Mouse (Mus musculus) cerebellum, adult 9-11 months (tissue): Measurements from ENCODE around the gene Gnai2.
"Not testable (repeated sequence)": the region's sequence is repeated elsewhere in the genome, so short reads cannot be mapped to it uniquely, and the experiment has no call there.

ENCODE experiments used
- DNase-seq: peaks from one replicate; pipeline ENCODE4 v3.0.0; 2022

Gene Gnai2

DNA sequence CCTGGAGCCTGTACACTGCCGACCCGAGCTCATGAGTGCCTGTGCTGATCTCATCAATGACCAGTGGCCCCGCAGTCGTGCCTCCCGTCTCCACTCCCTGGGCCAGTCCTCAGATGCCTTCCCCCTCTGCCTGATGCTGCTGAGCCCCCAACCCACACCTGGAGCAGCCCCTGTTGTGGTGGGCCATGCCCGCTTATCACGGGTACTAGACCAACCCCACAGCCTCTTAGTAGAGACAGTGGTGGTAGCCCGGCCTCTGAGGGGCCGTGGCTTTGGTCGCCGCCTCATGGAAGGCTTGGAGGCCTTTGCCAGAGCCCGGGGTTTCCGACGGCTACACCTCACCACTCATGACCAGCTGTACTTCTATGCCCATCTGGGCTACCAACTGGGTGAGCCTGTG, 52.0 kb downstream of the Gnai2 start:
- no peak for DNase-seq

DNA sequence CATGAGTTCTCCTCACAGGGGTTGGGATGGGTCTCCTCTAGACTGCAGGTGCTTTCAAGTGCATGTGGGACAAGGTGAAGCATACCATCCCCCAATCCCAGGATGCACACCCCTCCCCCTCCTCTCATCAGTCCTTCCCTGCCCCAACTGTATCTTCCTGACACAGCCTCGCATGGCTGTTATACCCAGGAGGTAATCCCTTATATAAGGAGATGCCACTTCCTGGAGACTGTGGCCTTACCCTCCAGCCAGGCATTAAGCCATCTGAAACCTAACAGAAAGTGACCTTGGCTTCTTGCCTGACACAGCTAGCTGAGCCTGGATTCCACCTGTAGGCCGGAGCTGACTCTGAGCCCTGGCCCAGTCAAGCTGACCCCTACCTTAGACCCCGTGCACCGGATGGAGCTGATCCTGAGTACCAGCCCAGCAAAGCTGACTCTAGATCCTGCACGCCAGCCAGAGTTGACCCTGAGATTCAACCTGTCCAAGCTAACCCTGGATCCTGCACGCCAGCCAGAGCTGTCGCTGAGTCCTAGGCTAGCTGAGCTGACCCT, 52.6 kb downstream of the Gnai2 start:
- no peak for DNase-seq

DNA sequence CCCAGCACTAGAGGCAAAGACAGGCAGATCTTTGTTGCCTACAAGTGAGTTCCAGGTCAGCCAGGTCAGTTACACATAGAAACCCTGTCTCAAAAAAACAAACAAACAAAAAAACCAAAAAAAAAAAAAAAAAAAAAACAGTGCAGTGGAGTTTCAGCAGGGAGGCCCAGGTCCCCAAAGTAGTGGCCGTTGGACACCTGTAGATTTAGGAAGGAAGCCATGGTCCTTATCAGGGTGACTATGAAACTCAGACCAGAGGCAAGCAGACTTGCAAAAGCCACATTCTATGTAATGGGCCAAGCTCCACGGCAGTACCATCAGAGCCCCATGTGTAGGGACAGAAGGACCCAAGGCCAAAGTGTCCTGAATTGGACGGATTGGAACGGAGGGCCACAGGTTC, 53.6 kb downstream of the Gnai2 start:
- DNase-seq: no peak

DNA sequence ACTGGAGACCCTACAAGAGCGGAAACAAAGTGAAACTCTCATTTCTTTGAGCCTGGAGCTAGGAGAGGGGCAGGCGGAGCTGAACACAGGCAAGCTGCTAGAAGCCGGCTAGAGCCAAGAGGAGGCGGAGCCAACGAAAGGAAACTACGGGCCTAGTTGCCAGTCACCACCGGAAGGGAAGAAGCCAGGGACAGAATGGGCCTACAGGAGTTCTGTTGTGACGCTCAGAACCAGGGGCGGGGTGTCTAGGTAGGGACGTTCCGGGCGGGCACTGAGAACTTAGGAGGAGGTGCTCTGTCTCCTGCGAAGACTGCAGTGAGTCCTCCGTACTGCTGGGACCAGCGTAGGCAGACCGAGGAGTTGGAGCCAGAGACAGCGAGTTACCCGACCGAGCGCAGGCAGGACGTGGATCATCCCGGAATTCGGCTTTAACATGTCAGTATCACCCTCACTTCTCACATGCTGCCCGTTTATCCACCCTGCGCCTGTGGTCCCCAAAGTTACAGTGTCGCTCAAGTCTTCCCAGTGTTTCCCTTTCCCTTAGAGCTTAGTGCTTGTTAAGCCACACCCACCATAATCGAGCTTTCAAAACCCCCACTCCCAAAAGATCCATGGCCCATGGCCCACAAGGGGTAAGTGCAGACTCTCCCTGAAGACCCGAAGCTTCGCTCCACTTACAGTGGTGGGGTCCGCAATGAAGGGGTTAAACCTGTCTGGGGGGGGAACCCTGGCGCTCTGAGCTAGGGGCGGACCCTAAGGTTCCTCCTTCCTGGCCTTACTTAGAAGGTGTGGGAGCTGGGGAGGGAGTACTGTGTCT, 54.5 kb downstream of the Gnai2 start, which contains the start of gene Hyal3:
TSS of gene Hyal3 (plus strand) at position 318 of the 817 bp plus-strand sequence.
- peak; percentile 93 for DNase-seq

DNA sequence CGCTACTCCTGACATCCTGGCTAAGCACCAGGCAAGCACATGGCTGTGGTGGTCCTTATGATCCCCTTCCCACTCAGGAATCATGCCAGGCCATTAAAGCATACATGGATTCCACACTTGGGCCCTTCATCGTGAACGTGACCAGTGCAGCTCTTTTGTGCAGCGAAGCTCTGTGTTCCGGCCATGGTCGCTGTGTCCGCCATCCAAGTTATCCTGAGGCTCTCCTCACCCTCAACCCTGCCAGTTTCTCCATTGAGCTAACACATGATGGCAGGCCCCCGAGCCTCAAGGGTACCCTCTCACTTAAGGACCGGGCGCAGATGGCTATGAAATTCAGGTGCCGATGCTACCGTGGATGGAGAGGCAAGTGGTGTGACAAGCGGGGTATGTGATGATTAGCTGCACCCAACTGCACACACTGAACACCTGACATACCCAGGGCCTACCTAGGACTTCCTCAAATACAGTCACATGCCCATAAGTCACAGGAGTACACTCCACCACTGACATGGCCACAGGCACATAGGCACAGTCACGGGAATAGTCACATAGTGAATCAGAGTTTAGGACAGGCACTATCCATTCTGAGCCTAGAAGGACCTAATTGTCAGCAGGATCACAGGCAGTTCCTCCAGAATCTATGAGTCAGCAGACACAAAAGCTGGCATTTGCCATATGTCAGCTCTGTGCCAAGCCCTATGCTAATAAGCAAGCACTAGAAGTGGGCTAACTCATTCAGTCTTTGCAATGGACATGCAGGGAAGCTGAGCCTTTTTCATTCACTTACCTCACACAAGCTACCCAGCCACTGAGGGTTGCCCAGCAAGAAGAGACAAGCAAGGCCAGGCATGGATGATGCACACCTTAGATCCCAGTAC, 55.9 kb downstream of the Gnai2 start:
- DNase-seq: no peak

DNA sequence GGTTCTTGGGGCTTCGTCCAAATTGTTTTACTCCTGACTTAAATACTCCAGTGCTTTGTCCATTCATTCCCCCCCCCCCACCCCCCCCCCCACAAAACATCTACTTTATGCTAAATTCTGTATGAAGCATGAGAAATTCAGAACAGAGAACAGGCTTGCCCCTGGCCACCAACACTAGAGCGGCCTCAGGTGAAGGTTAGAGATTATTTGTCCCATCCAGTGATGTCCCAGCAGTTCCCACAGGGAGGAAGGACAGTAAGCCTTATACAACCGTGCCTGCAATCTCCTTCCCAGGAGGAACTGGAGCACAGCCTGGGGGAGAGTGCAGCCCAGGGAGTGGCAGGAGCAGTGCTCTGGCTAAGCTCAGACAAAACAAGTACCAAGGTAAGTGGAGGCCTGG, 56.6 kb downstream of the Gnai2 start, which contains the start of gene Naa80:
TSS of gene Naa80 (plus strand) at position 301 of the 400 bp plus-strand sequence.
- no peak for DNase-seq

DNA sequence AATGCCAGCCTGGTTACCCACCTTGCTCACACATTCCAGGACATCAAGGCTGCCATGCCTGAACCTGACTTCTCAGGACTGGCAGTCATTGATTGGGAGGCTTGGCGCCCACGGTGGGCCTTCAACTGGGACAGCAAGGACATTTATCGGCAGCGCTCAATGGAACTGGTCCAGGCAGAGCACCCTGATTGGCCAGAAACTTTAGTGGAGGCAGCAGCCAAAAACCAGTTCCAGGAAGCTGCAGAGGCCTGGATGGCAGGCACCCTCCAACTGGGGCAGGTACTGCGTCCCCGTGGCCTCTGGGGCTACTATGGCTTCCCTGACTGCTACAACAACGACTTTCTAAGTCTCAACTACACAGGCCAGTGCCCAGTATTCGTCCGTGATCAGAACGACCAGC, 57.3 kb downstream of the Gnai2 start:
- no peak for DNase-seq

DNA sequence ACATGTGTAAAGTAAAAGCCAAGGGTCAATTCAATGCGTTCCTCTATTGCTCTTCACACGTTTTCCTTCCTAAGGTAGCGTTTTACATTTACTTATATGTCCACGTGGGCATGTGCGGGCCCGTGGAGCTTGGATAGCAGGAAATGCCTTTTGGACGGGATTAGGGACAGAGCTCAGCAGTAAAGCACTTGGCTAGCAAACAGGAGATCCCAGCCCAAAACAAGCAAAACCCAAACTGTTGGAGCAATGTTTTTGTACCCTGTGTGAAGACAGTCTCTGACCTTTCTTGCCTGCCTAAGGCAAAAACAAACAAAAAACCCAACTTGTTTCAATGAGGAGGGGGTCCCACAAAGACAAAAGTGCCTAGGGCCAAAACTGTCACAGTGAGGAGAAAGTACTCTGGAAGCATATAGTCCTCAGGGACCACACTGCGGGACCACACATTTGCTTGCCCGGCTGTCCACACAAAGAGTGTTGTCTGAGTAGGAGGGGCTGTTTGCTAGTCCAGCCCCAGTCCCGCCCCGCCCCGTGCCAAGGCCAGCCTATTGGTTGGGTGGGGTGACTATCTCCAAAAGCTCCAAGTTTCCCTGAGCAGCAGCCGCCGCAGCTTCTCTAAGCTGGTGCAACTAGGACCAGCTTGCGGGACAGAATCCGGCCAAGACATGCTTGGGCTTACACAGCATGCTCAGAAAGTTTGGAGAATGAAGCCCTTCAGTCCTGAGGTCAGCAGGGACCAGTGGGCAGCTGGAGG, 58.6 kb downstream of the Gnai2 start, which contains the start of gene Hyal1:
TSS of gene Hyal1 (plus strand) at position 571 of the 751 bp plus-strand sequence.
- no peak for DNase-seq

DNA sequence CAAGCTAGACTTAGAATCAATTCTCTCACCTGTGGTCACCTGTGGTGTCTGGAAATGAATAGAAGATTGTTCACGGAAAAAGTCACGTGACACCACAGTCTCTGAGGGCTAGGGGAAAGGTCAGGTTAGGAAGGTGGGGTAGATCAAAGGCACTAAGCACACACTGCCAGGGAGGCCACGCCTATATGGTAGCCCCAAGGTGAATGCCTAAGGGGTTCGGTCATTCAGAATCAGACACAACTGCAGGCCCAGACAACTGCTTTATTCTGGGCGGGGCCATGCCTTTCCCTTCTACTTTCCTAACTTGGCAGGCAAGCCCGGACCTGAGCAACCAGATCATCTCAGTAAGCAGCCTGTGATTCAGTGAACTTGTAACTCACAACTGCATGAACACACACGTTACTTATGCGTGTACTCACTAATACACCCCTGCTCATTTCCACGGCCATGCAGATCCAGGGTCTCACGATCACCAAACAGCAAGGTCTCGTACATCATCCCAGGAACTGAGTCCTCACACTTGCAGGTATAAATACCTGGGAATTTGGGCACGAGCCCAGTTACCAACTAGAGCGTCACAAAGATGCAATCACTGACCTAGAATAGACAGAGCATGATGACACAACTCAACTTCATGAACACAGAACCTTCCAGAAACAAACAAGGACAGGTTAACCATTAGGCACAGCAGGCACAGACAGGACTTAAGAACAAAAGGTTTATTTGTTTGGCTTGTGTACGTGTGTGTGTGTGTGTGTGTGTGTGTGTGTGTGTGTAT, 59.4 kb downstream of the Gnai2 start:
- no peak for DNase-seq

DNA sequence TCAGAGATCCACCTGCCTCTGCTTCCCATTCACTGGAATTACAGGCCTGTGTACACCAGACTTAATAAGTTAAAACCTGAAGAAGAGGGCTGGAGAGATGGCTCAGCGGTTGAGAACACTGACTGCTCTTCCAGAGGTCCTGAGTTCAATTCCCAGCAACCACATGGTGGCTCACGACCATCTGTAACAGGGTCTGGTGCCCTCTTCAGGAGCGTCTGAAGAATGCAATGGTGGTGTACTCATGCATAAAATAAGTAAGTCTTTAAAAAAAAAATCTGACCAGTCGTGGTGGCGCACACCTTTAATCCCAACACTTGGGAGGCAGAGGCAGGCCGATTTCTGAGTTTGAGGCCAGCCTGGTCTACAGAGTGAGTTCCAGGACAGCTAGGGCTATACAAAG, 61.4 kb downstream of the Gnai2 start:
- DNase-seq: not testable (repeated sequence)

DNA sequence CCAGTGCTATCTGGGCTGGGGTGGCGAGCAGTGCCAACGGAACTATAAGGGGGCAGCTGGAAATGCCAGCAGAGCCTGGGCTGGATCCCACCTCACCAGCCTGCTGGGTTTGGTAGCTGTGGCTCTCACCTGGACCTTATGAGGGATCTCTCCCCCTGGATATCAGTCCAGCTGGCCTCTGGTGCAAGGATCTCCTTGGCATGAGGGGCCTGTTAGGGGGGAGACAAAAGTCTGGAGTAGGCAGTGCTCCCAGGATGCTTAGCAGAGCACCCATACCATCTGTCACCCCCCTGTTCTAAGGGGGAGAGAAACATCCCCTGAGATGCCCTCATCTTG, 62.9 kb downstream of the Gnai2 start:
- DNase-seq: no peak

DNA sequence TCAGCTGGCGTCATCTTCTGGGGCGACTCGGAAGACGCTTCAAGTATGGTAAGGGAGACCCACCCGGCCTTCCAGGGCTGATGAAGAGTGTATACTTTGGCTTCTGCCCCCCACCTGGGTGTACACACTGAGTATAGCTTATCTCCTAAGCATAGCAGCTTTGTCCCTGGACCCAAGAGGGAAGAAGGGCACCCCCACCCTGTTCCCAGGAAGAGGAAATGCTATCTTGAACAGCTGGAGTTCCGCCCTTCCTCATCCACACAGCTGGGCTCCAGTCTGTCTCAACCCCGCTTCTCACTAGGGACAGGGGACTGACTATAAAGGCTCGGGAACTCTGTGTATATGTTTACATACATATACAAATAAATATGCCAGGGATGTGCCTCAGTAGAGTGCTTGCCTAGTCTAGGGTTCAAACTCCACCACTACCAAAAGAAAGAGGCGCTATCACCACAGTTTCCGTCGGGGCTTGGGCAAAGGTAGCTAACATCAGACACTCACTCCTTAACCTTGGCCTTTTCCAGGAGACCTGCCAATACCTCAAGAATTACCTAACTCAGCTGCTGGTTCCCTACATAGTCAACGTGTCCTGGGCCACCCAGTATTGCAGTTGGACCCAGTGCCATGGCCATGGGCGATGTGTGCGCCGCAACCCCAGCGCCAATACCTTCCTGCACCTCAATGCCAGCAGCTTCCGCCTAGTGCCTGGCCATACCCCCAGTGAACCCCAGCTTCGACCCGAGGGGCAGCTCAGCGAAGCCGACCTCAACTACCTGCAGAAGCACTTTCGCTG, 63.4 kb downstream of the Gnai2 start:
- no peak for DNase-seq

DNA sequence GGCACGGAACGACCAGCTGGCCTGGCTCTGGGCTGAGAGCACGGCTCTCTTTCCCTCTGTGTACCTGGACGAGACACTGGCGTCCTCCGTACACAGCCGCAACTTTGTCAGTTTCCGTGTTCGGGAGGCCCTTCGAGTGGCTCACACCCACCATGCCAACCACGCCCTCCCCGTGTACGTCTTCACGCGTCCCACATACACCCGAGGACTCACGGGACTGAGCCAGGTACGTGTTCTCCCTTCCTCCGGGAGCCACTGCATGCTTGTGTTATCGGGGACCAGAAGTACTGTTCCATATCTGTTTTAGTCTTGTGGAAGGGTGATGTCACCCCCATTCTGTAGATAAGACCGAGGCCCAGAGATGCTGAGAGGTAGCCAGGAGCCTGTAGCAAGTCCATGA, 64.3 kb downstream of the Gnai2 start:
- no peak for DNase-seq

DNA sequence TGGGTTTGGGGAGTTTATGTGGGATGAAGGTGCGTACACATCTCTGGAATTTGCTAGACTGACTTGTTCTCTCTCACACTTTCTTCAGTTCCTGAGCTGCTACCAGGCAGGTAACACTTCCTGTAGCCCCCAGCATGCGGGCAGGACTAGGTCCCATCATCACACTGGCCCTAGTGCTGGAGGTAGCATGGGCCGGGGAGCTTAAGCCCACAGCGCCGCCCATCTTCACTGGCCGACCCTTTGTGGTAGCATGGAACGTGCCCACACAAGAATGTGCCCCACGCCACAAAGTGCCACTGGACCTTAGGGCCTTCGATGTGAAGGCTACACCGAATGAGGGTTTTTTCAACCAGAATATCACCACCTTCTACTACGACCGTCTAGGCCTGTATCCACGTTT, 65.2 kb downstream of the Gnai2 start:
- no peak for DNase-seq

DNA sequence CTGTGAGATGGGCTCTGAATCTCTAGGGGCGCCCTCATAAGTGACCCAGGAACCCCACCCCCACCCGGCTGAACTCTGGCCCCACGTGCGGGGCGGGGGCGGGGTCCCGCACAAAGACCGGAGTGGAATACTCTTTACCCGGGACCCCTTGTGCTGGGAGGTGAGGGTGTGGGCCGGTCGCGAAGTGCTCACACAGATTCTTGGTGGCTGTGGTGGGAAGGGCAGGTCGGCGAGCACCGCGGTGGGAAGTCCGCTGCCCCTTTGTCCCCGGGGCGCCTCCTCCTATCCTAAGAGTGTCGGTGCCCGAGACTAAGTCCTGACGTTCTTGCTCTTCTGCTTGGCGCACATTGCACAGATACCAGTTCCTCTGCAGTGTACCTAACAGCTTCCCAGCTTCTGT, 65.9 kb downstream of the Gnai2 start:
- no peak for DNase-seq

DNA sequence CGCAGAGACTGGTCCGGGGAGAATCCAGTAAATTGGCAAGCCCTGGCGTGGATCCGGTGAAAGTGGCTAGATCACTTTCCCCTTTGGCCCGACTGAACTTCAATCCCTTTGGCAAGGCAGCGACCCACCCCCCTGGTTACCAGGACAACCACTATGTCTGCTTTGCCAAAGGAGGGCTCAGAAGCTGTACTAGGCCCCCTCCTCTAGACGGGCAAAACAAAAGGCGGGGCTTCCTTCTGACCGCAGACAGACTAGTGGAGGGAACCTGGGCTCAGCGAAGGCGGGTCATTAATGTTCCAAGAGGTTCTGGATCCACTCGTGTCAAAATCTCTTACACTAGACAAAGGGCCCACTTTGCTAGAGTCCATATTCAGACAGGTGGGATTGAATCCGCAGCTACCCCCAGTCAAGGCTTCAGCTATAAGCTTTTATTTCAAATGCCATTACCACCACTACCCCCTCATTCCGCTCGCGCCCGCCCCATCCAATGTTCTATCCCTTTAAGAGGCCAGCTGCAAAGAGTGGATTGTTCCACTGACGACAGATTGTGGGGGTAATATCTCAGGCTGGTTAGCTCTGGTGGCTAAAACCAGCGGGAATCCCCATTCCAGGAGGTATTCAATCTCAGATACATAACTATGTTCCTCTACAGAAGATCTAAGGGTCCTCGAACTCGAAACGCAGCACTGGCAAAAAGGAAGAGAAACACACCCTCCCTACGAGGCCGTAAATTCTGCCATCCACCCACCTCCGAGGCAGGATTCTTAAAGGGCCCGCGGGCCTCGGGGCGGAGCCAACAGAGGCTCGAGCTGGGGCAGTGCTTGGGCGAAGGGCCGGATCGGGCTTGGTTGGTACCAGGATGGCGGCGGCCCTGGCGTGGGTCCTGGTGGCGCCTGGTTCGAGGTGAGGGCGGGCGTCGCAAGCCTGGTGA, 66.6 kb downstream of the Gnai2 start:
- DNase-seq: peak; percentile 86

DNA sequence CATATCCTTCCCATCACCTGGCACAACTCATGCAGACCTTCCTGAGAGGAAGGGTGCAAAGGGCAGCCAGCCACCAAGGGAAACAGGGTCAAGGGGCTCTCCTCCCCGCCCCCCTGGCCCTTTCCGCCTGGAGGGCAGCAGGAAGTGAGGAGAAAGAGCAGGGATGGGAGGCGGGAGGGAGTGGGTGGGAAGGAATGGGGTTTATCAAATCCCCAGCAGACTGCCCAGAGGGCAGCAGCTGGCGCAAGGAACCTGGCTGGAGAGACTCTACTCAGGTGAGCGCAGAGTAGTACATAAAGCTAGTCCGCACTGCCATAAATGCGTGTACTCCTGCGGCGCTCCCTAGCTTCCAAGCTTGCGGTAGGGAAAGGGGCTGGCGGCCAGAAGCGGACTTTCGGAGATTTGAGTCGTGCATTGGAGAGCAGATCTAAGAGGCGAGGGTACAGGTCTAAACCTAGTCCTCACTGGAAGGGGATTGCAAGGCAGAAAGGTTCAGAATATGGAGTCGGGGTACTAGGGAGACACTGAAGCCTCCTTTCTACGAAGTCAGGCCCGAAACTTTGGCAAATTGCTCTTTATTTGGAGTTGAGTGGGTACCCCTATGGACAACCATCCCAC, 67.4 kb downstream of the Gnai2 start, which contains the start of gene Hyal2:
TSS of gene Hyal2 (plus strand) at position 244 of the 618 bp plus-strand sequence.
- DNase-seq: no peak

DNA sequence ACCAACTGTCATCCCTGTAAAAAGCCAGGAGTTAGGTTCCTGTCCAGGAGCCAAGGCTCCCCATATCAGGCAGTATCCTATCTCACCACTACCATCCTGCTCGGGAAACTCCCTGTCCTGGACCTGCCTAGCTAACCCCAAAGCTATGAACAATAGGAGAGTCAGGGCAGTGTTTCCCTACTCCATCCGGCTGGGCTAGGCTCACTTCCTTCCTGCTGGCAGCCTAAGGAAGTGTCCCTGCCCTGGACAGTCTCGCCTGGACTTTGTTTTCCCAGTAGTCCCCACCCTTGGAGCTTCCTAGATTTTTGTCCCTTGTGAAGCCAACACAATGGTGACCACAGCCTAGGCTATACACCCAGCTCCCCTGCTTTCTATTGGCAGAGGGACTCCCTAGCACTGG, 68.3 kb downstream of the Gnai2 start:
- no peak for DNase-seq

DNA sequence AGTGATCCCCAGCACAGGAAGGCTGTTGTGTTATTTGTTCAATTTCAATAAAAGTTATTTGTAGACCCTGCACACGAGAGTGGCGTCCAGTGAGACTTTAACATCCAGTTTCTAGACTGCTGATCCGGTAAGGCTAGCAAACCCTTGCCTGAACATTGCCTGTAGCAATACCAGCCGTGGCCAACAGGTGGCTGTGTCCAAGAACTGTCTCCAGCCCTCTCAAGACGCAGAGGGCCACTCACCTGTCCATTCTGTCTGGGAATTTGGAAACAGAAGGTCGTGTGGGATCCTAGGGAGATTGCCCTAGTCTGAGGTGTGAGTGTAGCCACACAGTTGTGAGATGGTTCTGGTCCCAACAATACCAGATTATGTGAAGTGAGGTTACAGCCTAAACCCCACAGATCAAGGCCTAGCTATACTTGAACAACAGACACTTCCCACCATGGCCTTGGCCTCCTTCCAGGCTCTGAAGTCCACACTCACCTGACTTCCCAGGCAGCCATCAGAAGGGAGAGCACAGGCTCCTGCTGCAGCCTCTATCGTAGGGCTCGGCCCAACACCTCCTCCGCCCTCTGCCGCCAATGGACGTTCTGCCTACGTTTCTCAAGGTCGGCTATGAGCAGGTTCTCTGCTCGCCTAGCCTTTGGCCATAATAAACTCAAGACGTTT, 69.0 kb downstream of the Gnai2 start:
- DNase-seq: peak; percentile 79
